Mouse (Mus musculus) macrophage (primary cell): ENCODE data around the gene D430042O09Rik. TPM values are rescaled to one million over a fixed set of nuclear protein-coding genes. Genes with fewer than 3 reads are reported as not detected.

ENCODE experiments used
- H3K27ac ChIP-seq: fragments of 350-480 bp; formaldehyde crosslinking; 2 replicates; pipeline ENCODE4 v1.9.0; 2021
- H3K36me3 ChIP-seq: fragments of 350-480 bp; formaldehyde crosslinking; 2 replicates; pipeline ENCODE4 v1.9.0; 2021; ENCODE audit errors: inconsistent target
- H3K4me3 ChIP-seq: fragments of 350-480 bp; formaldehyde crosslinking; 2 replicates; pipeline ENCODE4 v1.9.0; 2021; ENCODE audit errors: inconsistent target
- H3K79me2 ChIP-seq: fragments of 350-480 bp; formaldehyde crosslinking; 2 replicates; pipeline ENCODE4 v1.9.0; 2021; ENCODE audit errors: inconsistent target
- WGBS: methylation state at CpG from one replicate; pipeline ENCODE4 v1.1.7; 2026; ENCODE audit warnings: inconsistent platforms; ENCODE audit not compliant: missing documents; 5-methylcytosine and 5-hydroxymethylcytosine counted together
- polyA plus RNA-seq: library from polyadenylated mRNA; stranded (reverse); fragments of 250-400 nt; gene quantifications from 3 replicates; pipeline ENCODE4 v1.2.4, GENCODE M21; 2018; ENCODE audit warnings: inconsistent platforms

D430042O09Rik gene
- polyA plus RNA-seq, 1 experiment from 2014 or later: 11.0 TPM

DNA sequence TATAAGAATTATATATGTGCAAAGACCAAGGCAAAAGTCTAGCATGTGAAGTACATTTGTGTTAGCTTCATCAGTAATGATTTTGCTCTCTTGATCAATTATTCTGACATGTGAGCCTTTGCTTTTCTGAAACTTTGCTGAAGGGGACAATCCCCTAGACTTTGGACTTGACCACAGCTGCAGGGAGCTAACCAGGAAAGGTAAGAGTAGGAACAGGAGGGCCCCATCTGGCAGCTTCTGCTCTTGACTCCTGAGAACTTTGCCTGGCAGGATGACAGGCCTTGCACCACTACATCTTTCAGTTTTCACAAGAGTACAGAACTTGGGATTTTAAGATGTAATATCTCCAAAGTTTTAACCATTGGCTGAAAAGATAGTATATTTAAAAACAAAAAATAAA is 9.9 kb downstream of the D430042O09Rik start:
- Histone ChIP-seq H3K4me3 (no peak overlapping the region), H3K36me3 (no peaks in the 10 kb centered on the region), H3K27ac (no peak overlapping the region), H3K79me2 (no peaks in the 10 kb centered on the region)

DNA sequence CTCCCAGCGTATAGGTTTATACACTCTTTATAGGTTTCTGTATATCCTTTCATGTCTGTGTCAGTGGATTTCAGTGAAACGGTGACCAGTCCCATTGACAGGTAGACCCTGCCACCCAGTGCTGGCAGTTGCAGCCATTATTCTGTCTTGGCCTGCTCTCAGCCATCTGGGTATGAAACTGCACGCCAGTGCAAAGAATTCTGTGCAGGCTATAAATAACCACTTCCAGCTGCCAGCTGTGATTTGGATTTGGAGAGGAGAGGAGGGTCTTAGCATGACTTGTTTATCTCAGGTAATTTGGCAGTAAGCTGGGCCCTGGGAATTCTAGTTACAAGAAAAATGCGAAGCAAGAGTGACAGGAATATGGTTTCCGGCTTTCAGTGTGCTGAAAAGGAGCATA is 12.7 kb downstream of the D430042O09Rik start:
- Histone ChIP-seq H3K27ac (no peak overlapping the region), H3K4me3 (no peak overlapping the region), H3K79me2 (no peaks in the 10 kb centered on the region), H3K36me3 (no peaks in the 10 kb centered on the region)
- WGBS: 90% methylated on average over 5 of the region's 5 CpGs

DNA sequence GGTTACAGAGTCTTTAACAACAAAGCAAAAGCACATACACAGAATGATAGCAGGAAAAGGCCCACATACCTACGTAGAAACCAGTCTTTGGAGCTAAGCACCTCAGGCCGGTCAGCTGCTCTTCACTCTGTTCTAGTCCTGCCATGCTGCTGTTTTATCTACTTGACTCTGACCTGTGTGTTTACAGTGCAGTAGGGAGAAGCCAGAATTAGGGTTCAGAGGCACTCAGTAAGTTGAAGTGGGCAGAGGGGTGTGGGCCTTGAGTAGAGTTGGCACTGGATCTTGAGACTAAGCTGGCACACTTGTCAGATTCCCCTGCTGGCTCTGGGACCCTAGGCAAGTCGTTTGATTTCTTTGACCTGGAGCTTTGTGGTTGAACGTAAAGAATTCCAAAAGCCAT is 13.3 kb downstream of the D430042O09Rik start:
- H3K4me3 ChIP-seq: no peak overlapping the region
- H3K79me2 ChIP-seq: no peaks in the 10 kb centered on the region
- WGBS: 87% methylated on average over 4 of the region's 4 CpGs
- H3K36me3 ChIP-seq: no peaks in the 10 kb centered on the region
- H3K27ac ChIP-seq: no peak overlapping the region

DNA sequence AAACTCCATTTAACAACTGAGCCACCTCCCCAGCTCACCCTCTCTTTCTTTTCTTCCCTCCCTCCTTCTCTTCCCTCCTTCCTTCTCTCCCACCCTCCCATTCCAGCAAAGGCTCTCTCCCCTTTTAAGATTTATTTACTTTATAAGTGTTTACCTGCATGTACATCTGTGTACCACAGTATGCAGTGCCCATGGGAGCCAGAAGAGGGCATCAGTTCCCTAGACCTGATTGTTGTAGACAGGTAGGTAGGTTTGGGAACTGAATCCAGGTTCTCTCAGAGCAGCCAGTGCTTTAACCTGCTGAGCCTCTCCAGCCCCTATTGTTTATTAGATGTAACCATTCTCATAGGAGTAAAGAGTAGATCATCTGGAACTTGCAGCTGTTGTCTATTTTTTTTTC is 14.4 kb downstream of the D430042O09Rik start:
- Histone ChIP-seq H3K27ac (no peak overlapping the region), H3K36me3 (no peaks in the 10 kb centered on the region), H3K79me2 (no peaks in the 10 kb centered on the region), H3K4me3 (no peak overlapping the region)

DNA sequence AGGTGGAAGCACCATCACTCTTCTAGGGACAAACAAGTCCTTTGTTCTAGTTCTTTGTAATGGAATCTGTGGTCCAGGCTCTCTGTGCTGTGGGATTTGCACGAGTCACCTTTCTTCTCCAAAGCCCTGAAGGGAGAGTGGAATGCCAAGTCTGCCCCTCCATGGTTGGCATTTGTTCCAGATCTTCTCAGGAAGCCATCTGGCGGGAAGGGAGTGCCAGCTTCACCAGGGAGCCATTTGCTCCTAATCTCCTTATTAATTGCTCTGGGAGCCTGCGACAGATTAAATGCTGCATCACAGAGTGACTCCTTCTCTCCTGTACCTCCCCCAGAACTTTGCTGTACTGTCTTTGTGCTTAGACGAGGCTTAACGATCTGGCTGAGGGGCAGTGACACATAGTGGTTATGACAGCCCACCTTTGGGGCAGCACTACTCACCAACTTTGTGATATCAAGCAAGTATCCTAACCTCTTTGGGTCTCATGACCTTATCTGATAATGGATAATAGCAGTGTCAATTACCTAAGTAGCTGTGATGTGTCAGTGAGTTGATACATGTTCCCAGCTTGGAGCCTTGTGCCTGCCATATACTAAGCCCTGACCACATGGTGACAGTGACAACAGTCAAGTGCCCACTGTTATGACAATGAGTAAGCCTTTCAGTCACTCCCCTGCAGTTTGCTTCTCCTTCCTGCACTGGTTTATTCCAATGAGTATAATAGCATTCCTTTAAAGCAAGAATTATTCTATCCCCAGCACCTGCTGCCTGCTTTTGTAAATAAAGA is 15.7 kb downstream of the D430042O09Rik start:
- H3K79me2 ChIP-seq: no peaks in the 10 kb centered on the region
- WGBS: 84% methylated on average over 5 of the region's 5 CpGs
- no peak overlapping the region for H3K4me3 ChIP-seq
- no peaks in the 10 kb centered on the region for H3K36me3 ChIP-seq
- H3K27ac ChIP-seq: no peak overlapping the region

DNA sequence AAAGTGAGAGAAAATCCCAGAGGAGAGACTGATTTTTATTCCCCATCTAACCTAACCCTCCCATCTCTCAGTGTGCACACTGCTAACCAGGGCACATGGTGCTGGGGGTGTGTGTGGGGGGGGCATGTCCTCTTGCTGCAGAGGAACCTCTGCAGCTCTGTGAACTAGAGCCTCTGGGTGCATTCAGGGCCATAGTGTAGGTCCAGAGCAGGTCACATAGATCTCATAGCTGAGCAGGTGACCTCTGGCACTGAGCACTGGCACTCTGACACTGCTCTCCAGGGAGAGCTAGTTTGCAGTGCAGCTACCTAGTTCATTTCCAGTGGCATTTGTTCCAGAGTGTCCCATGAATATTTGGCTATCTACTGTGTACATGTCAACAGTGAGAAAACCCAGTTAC is 24.0 kb downstream of the D430042O09Rik start:
- Histone ChIP-seq H3K36me3 (no peaks in the 10 kb centered on the region), H3K79me2 (no peaks in the 10 kb centered on the region), H3K4me3 (no peak overlapping the region), H3K27ac (no peak overlapping the region)

DNA sequence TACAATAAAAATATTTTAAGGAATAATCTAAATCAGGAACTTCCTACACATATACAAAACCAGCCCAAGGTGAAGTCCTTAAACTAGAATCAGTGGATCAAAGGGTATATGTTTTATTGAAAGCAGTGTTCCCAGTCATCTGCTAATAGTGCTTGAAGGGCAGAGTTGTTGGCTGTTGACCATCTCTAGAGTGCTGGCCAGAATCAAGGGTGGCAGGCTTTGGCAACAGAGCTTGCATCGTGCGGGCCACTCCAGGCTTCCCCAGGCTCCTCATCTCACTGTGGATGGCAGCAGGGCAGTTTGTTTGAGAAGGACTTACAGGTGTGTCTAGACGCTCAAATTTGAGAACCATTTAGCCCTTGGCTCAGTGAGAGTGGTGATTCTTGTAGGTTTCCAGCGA is 26.1 kb downstream of the D430042O09Rik start:
- Histone ChIP-seq H3K79me2 (no peaks in the 10 kb centered on the region), H3K27ac (no peak overlapping the region), H3K4me3 (no peak overlapping the region), H3K36me3 (no peaks in the 10 kb centered on the region)
- 94% methylated on average over 4 of the region's 4 CpGs for WGBS

DNA sequence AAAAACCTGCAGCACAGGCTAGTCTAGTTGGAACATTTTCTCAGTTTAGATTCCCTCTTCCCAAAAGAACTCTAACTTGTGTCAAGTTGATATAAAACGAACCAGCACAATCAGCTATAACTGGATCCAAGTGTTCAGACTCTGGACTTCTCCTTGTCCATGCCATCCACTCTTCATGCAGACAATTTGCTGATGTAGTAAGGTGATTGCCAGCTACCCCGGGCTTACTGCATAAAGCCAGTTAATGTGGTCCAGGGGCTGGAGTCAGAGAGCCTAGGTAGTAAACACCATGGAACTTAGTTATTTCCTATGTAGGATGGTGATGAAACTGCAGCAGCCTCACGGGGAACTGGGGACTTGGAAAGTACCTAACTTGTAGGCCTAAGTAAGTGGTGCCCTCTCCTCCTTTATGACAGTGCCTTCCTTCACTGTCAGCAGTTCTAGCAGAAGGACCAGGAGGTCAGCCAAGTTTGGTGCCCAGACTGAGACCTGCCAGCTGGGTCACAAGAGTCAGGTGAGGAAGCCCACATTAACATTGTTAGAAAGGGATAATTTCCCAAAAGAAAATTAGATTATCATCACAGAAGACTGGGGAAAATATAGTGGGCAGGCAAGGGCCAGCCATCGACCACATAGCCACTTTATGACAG is 28.8 kb downstream of the D430042O09Rik start:
- H3K4me3 ChIP-seq: no peak overlapping the region
- no peaks in the 10 kb centered on the region for H3K79me2 ChIP-seq
- 89% methylated on average over 4 of the region's 4 CpGs for WGBS
- H3K27ac ChIP-seq: no peak overlapping the region
- no peaks in the 10 kb centered on the region for H3K36me3 ChIP-seq

DNA sequence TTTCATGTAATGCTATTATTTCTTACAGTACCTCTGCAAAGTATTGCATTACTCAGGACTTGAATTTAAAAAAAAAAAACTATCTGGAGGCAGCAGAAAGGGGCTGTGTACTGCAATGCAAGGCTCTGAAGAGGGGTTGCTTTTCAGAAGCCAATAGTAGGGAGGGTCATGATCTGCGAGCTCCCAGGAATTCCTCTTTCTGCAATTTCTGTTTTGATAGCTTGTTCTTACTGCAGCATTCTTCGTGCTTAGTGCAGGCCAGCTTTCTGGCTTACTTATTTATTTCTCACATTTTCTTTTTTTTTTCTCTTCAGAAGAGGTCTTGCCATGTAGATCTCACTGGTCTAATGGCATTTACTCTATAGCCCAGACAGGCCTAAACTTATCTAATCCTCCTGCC is 32.8 kb downstream of the D430042O09Rik start:
- WGBS: 94% methylated on average over 2 of the region's 2 CpGs
- Histone ChIP-seq H3K79me2 (no peaks in the 10 kb centered on the region), H3K36me3 (no peaks in the 10 kb centered on the region), H3K4me3 (no peak overlapping the region), H3K27ac (no peak overlapping the region)

DNA sequence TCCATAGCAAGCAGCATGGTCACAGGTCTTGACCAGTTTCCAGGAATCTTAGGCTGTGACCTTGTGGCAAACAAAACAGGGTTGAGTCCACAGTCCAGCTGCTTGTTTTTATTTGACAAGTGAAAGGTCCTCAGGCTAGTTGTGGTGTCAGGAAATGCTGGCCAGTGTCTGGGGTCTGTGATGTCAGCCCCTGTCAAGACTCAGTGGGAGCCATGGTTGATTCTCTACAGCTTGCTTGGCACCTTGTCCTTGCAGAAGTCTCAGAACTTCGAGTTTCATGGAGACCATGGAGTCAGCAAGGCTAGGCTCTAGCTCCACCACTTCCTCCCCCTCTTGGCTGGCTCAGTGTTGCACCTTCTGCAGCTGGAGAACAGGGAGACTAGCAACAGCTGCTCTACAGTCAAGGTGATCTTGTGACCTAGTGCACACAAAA is 33.6 kb downstream of the D430042O09Rik start:
- WGBS: 30% methylated on average over 1 of the region's 1 CpGs
- H3K79me2 ChIP-seq: no peaks in the 10 kb centered on the region
- H3K4me3 ChIP-seq: no peak overlapping the region
- no peak overlapping the region for H3K27ac ChIP-seq
- no peaks in the 10 kb centered on the region for H3K36me3 ChIP-seq

DNA sequence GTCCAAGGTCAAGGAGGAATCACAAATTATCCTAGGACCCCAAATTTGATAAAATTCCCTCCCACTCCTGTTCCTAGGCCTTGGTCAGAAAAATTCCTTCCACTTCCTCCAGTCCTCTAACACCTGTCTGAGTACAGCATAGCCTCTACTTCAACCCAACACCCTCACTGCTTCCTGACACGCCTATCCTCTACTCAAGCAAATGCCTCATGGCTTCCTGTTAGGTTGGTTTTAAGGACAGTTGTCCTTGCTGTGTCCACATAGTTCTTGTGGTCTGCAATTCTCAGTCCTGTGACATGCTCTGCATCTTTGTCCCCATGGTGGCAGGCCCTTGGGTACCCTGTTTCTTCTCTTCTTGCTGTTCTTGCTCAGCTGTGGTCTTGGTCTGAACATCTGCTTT is 37.1 kb downstream of the D430042O09Rik start:
- Histone ChIP-seq H3K4me3 (no peak overlapping the region), H3K79me2 (no peaks in the 10 kb centered on the region), H3K27ac (no peak overlapping the region), H3K36me3 (no peaks in the 10 kb centered on the region)
- 88% methylated on average over 1 of the region's 1 CpGs for WGBS

DNA sequence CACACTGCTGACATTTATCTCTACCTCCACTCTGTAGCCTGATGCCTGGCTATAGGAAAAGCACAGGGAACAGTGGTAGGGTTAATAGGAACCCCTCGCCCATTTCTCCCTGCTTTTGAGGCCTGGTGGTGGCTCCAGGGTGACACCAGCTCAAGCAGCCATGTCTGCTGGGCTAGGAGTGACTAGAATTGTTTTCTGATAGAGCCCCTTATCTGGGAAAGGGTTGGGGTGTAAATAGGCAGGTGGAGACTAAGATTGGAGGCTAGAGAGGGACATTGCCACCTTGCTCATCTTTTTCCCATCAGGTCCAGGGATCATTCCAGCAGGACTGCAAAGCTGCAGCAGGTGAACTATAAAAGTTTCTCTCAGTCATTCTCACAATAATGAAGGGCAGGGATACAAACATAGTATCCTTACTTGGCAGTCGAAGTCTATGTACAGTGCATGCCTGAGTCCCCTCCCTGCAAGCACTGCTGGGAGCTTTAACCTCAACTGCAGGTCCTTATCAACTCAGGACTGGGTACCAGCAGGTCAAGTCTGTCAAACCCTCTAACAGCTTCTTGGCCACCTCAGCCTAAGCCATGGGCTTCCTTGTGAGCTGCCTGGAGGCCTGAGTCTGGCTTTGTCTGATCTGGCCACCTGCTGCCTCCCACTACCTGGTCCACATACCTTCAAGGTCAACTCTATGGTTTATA is 39.1 kb downstream of the D430042O09Rik start:
- Histone ChIP-seq H3K27ac (no peak overlapping the region), H3K36me3 (no peaks in the 10 kb centered on the region), H3K79me2 (no peaks in the 10 kb centered on the region), H3K4me3 (no peak overlapping the region)
- WGBS: 100% methylated on average over 2 of the region's 2 CpGs

DNA sequence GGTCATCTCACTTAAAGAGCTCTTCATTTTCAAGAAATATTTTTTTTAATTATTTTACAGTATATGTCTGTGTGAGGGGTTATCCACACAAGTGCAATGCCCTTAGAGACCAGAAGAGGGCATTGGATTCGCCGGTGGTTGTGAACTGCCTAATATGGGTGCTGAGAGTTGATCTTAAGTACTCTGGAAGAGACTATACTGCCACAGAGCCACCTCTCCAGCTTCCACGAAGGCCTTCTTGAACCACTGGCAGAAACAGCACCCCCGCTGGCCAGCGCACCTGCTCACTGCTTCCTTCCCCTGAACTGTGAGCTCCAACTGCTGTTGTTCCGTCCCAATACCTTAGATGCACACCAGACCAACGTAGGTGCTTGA is 39.6 kb downstream of the D430042O09Rik start:
- Histone ChIP-seq H3K79me2 (no peaks in the 10 kb centered on the region), H3K27ac (no peak overlapping the region), H3K36me3 (no peaks in the 10 kb centered on the region), H3K4me3 (no peak overlapping the region)
- WGBS: 92% methylated on average over 7 of the region's 7 CpGs

DNA sequence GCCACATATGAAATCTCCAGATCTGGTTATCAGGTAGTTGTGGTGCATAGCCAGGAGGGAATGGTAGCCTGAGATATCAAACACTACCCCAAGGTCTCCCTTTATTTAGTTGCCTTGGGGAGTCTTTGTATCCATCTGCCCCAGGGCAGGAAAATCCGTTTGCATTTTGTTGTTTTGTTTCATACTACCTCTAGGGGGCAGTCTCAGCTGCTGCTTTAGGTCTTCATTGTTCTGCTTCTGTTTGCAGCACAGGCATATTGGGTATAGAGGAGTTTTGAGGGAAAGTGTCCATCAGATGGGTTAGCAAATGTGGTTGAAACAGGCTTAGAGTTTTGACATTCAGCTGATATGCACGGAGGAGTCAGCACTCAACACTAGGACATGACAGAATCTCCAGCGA is 40.5 kb downstream of the D430042O09Rik start:
- Histone ChIP-seq H3K36me3 (no peaks in the 10 kb centered on the region), H3K79me2 (no peaks in the 10 kb centered on the region), H3K27ac (no peak overlapping the region), H3K4me3 (no peak overlapping the region)
- WGBS: 64% methylated on average over 3 of the region's 3 CpGs

DNA sequence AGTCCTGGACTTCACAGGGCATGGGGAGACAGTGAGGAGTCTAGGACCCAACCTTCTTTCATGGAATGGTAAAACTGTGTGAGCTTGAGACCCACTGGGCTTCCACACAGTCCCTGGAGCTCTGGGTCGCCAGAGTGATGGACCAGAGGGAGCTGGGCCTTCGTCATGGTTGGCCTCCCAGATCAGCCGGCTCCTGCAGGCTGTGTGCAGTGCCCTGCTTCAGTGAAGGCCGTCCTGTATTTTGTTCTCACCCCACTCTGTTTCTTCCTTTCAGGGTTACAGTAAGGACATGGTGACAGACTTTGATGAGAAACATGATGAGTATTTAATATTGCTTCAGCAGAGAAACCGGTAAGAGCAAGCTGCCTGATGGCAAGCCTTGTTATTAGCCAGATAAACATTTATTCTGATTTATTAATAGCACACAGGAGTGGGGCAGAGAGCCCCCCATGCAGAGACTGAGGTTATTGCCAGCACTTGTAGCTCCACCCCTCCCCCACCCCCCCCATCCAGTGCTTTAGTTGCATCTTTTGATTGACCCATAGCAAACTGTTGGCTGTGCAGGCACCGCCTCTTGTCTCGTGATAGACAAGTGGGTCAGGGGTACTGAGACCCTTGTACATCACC is 45.1 kb downstream of the D430042O09Rik start:
- no peak overlapping the region for H3K27ac ChIP-seq
- WGBS: 97% methylated on average over 7 of the region's 7 CpGs

More for the DNA sequence above, 45.1 kb downstream of the D430042O09Rik start:
- Histone ChIP-seq H3K4me3 (no peak overlapping the region), H3K36me3 (no peaks in the 10 kb centered on the region), H3K79me2 (no peaks in the 10 kb centered on the region)
